Mouse (Mus musculus): ENCODE measurements around the gene Tpcn2. TPM values are rescaled to one million over a fixed set of nuclear protein-coding genes. Genes with fewer than 3 reads are reported as not detected.

Gene Tpcn2
- polyA plus RNA-seq, 1 experiment from 2014 or later: 5.4 TPM

DNA sequence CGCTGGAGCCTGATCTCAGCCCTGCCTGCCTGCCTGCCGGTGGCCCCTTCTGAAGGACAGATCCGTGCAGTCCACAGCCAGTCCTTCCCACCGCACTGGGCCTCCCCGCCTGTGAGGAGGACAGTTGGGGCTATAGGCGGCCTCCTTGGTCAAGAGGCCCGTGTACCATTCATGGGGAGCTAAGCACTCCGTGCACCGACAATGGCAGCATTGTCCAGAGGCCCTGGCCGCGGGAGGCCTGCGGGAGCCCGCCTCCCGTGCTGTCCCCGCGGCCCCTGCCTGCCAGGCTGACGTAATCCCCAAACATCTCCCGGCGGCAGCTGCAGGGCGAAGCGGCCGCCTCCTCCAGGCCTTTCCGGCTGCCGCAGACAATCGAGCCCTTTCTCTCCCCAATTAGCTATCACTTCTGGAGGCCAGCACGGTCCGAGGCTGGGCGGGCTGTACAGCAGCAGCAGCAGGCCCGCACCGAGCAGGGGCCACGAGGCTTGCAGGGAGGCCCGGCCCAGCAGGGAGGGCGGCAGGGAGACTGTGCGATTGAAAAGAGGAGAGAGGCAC lies 77.7 kb downstream of the Tpcn2 start:
- Histone ChIP-seq H3K4me2 (ENCODE audit: low read depth, low read length) (peak overlapping the region; percentile 61), H3K9me3 (replicated peaks; ENCODE audit: control insufficient read depth, low read length) (peaks cover 6% of the 10 kb centered on the region), H3K4me1 (ENCODE audit: control insufficient read depth, insufficient read depth, low read length) (peaks cover 17% of the 10 kb centered on the region), H3K27ac (ENCODE audit: low read length) (peak overlapping the region; percentile 86), H3K27me3 (ENCODE audit: control insufficient read depth, insufficient read depth, low read length) (no peaks in the 10 kb centered on the region), H3K4me3 (ENCODE audit: low read length) (peak overlapping the region; percentile 28; the same call in 1 of the 2 replicates), H3K36me3 (ENCODE audit: control insufficient read depth, insufficient read depth) (no peaks in the 10 kb centered on the region), H3K9ac (ENCODE audit: low read length) (peak overlapping the region; percentile 80)
- WGBS: under 1% methylated on average over 34 of the region's 34 CpGs
- peak; percentile 84 for ATAC-seq (replicated peaks; ENCODE audit: extremely low read depth, insufficient read depth, low FRiP score)

- H3K9ac ChIP-seq (ENCODE audit: low read length): peak overlapping the region; percentile 80
- no peak overlapping the region for H3K4me2 ChIP-seq (ENCODE audit: low read depth, low read length)
- no peaks in the 10 kb centered on the region for H3K36me3 ChIP-seq (ENCODE audit: control insufficient read depth, insufficient read depth)
- no peak overlapping the region for H3K4me3 ChIP-seq (ENCODE audit: low read length)
- peak overlapping the region; percentile 86 for H3K27ac ChIP-seq (ENCODE audit: low read length)
- ATAC-seq (replicated peaks; ENCODE audit: extremely low read depth, insufficient read depth, low FRiP score): no peak
- no peaks in the 10 kb centered on the region for H3K27me3 ChIP-seq (ENCODE audit: control insufficient read depth, insufficient read depth, low read length)
- peaks cover 17% of the 10 kb centered on the region for H3K4me1 ChIP-seq (ENCODE audit: control insufficient read depth, insufficient read depth, low read length)
- H3K9me3 ChIP-seq (replicated peaks; ENCODE audit: control insufficient read depth, low read length): peaks cover 7% of the 10 kb centered on the region
- 82% methylated on average over 4 of the region's 4 CpGs for WGBS
These were observed 78.4 kb downstream of the Tpcn2 start for GRCm38 (mm10) chr7:145205363-145205902.

- H3K4me3 ChIP-seq (ENCODE audit: low read length): no peak overlapping the region
- peaks cover 40% of the 10 kb centered on the region for H3K4me1 ChIP-seq (ENCODE audit: control insufficient read depth, insufficient read depth, low read length)
- H3K9ac ChIP-seq (ENCODE audit: low read length): no peak overlapping the region
- no peaks in the 10 kb centered on the region for H3K27me3 ChIP-seq (ENCODE audit: control insufficient read depth, insufficient read depth, low read length)
- H3K9me3 ChIP-seq (replicated peaks; ENCODE audit: control insufficient read depth, low read length): peaks cover 7% of the 10 kb centered on the region
- no peak overlapping the region for H3K4me2 ChIP-seq (ENCODE audit: low read depth, low read length)
- no peaks in the 10 kb centered on the region for H3K36me3 ChIP-seq (ENCODE audit: control insufficient read depth, insufficient read depth)
- ATAC-seq (replicated peaks; ENCODE audit: extremely low read depth, insufficient read depth, low FRiP score): no peak
- WGBS: 32% methylated on average over 2 of the region's 2 CpGs
- H3K27ac ChIP-seq (ENCODE audit: low read length): peak overlapping the region; percentile 94
These were observed 84.1 kb downstream of the Tpcn2 start for GRCm38 (mm10) chr7:145199711-145200110.

GRCm38 (mm10) chr7:145198223-145198714 lies 85.5 kb downstream of the Tpcn2 start:
- H3K4me3 ChIP-seq (ENCODE audit: low read length): no peak overlapping the region
- WGBS: 14% methylated on average over 4 of the region's 4 CpGs

GRCm38 (mm10) chr7:145197711-145198110 lies 86.1 kb downstream of the Tpcn2 start:
- ATAC-seq (replicated peaks; ENCODE audit: extremely low read depth, insufficient read depth, low FRiP score): no peak

More at GRCm38 (mm10) chr7:145198223-145198714, 85.5 kb downstream of the Tpcn2 start:
- Histone ChIP-seq H3K4me2 (ENCODE audit: low read depth, low read length) (peak overlapping the region; percentile 31; the same call in 1 of the 2 replicates), H3K27me3 (ENCODE audit: control insufficient read depth, insufficient read depth, low read length) (no peaks in the 10 kb centered on the region), H3K36me3 (ENCODE audit: control insufficient read depth, insufficient read depth) (no peaks in the 10 kb centered on the region), H3K27ac (ENCODE audit: low read length) (peak overlapping the region; percentile 94), H3K9me3 (replicated peaks; ENCODE audit: control insufficient read depth, low read length) (peaks cover 7% of the 10 kb centered on the region), H3K9ac (ENCODE audit: low read length) (peak overlapping the region; percentile 59), H3K4me1 (ENCODE audit: control insufficient read depth, insufficient read depth, low read length) (peaks cover 50% of the 10 kb centered on the region)
- peak; percentile 78 for ATAC-seq (replicated peaks; ENCODE audit: extremely low read depth, insufficient read depth, low FRiP score)

DNA sequence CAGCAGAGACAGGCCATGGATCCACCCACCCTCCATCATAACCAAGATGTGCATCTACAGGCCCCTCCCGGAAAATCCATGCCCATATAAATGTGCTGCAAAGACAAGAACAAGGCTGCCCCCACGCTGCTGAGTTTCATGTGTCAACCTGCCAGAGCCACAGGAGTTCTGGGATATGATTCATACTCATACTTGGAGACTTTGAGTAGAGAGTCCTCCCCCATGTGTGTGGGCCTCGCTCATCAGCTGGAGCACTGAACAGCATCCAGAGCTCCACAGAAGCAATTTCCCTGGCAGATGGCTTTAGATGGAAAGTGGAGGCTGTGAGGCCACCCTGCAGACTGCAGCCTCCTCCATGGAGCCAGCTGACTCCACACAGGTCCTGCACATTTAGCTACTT lies 86.8 kb downstream of the Tpcn2 start:
- no peak overlapping the region for H3K4me3 ChIP-seq (ENCODE audit: low read length)
- H3K4me1 ChIP-seq (ENCODE audit: control insufficient read depth, insufficient read depth, low read length): peaks cover 50% of the 10 kb centered on the region
- H3K9me3 ChIP-seq (replicated peaks; ENCODE audit: control insufficient read depth, low read length): peaks cover 7% of the 10 kb centered on the region
- H3K4me2 ChIP-seq (ENCODE audit: low read depth, low read length): no peak overlapping the region
- ATAC-seq (replicated peaks; ENCODE audit: extremely low read depth, insufficient read depth, low FRiP score): no peak
- H3K9ac ChIP-seq (ENCODE audit: low read length): no peak overlapping the region
- H3K27me3 ChIP-seq (ENCODE audit: control insufficient read depth, insufficient read depth, low read length): no peaks in the 10 kb centered on the region
- peak overlapping the region; percentile 16; the same call in 1 of the 2 replicates for H3K27ac ChIP-seq (ENCODE audit: low read length)
- 66% methylated on average over 3 of the region's 3 CpGs for WGBS
- H3K36me3 ChIP-seq (ENCODE audit: control insufficient read depth, insufficient read depth): no peaks in the 10 kb centered on the region

More at GRCm38 (mm10) chr7:145197711-145198110, 86.1 kb downstream of the Tpcn2 start:
- Histone ChIP-seq H3K4me2 (ENCODE audit: low read depth, low read length) (no peak overlapping the region), H3K4me3 (ENCODE audit: low read length) (no peak overlapping the region), H3K4me1 (ENCODE audit: control insufficient read depth, insufficient read depth, low read length) (peaks cover 50% of the 10 kb centered on the region), H3K9ac (ENCODE audit: low read length) (peak overlapping the region; percentile 59), H3K27ac (ENCODE audit: low read length) (peak overlapping the region; percentile 94), H3K9me3 (replicated peaks; ENCODE audit: control insufficient read depth, low read length) (peaks cover 7% of the 10 kb centered on the region), H3K36me3 (ENCODE audit: control insufficient read depth, insufficient read depth) (no peaks in the 10 kb centered on the region), H3K27me3 (ENCODE audit: control insufficient read depth, insufficient read depth, low read length) (no peaks in the 10 kb centered on the region)
- 44% methylated on average over 3 of the region's 3 CpGs for WGBS

DNA sequence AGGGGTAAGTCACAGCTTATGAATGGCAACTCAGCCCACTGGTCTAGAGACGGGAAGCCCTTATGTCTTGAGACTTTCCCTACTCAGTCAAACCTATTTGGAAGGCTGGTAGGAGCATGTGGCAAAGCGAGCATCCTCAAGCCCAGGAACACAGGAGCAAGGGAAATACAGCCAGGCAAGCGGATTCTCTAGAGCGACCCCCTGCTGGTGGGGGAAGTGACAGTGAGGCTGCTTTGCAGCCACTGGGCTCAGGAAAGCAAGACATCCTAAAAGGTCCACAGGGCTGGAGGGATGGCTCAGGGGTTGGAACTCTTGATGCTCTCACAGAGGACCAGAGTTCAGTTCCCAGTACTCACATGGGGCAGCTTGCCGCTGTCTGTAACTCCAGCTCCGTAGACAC lies 87.5 kb downstream of the Tpcn2 start:
- no peak overlapping the region for H3K4me3 ChIP-seq (ENCODE audit: low read length)
- no peak overlapping the region for H3K27ac ChIP-seq (ENCODE audit: low read length)
- H3K4me1 ChIP-seq (ENCODE audit: control insufficient read depth, insufficient read depth, low read length): peaks cover 50% of the 10 kb centered on the region
- no peak overlapping the region for H3K9ac ChIP-seq (ENCODE audit: low read length)
- H3K27me3 ChIP-seq (ENCODE audit: control insufficient read depth, insufficient read depth, low read length): no peaks in the 10 kb centered on the region
- peaks cover 4% of the 10 kb centered on the region for H3K9me3 ChIP-seq (replicated peaks; ENCODE audit: control insufficient read depth, low read length)
- H3K4me2 ChIP-seq (ENCODE audit: low read depth, low read length): no peak overlapping the region
- 94% methylated on average over 6 of the region's 6 CpGs for WGBS
- ATAC-seq (replicated peaks; ENCODE audit: extremely low read depth, insufficient read depth, low FRiP score): no peak
- H3K36me3 ChIP-seq (ENCODE audit: control insufficient read depth, insufficient read depth): no peaks in the 10 kb centered on the region

GRCm38 (mm10) chr7:145195186-145195927 lies 88.5 kb downstream of the Tpcn2 start:
- no peaks in the 10 kb centered on the region for H3K9me3 ChIP-seq (replicated peaks; ENCODE audit: control insufficient read depth, low read length)
- ATAC-seq (replicated peaks; ENCODE audit: extremely low read depth, insufficient read depth, low FRiP score): no peak
- H3K4me3 ChIP-seq (ENCODE audit: low read length): no peak overlapping the region
- H3K4me2 ChIP-seq (ENCODE audit: low read depth, low read length): no peak overlapping the region
- peak overlapping the region; percentile 68 for H3K27ac ChIP-seq (ENCODE audit: low read length)
- H3K9ac ChIP-seq (ENCODE audit: low read length): no peak overlapping the region; the same call in 1 of the 2 replicates
- H3K36me3 ChIP-seq (ENCODE audit: control insufficient read depth, insufficient read depth): no peaks in the 10 kb centered on the region
- peaks cover 50% of the 10 kb centered on the region for H3K4me1 ChIP-seq (ENCODE audit: control insufficient read depth, insufficient read depth, low read length)
- 54% methylated on average over 5 of the region's 5 CpGs for WGBS
- H3K27me3 ChIP-seq (ENCODE audit: control insufficient read depth, insufficient read depth, low read length): no peaks in the 10 kb centered on the region

Measured in heart, embryonic 16.5 days (tissue).